Mouse (Mus musculus) adrenal gland, adult 18-20 months (tissue): ENCODE results near the gene Prss46. TPM values are rescaled to one million over a fixed set of nuclear protein-coding genes. Genes with fewer than 3 reads are reported as not detected.

Source experiments
- DNase-seq, 2 experiments: peaks; one replicate each; pipeline ENCODE4 v3.0.0; 2021 to 2022; ENCODE audit warnings: low spot score in 2 of 2
- total RNA-seq, 2 experiments: library from RNA; stranded (reverse); gene quantifications; 1 replicate in 1 of 2; 2 replicates in 1 of 2; pipeline ENCODE4 v1.2.3; 2021

Gene Prss46
- total RNA-seq, 2 experiments from 2014 or later: not detected

- no peak for DNase-seq
These were observed 51.2 kb downstream of the Prss46 start for GRCm38 (mm10) chr9:110895507-110895906.

- DNase-seq: no peak
These were observed 51.7 kb downstream of the Prss46 start for GRCm38 (mm10) chr9:110895994-110896393.

- no peak for DNase-seq
These were observed 52.3 kb downstream of the Prss46 start for GRCm38 (mm10) chr9:110896595-110896994.

- no peak for DNase-seq
These were observed 55.2 kb downstream of the Prss46 start for GRCm38 (mm10) chr9:110899451-110900008.

- no peak for DNase-seq
These were observed 56.9 kb downstream of the Prss46 start for GRCm38 (mm10) chr9:110901204-110901603.

GRCm38 (mm10) chr9:110902271-110902670 lies 58.0 kb downstream of the Prss46 start:
- DNase-seq: no peak

Other genes with a start within 250 kb of the Prss46 start
- gene Nradd, start 220.1 kb upstream of the Prss46 start, total RNA-seq: 10 to 100 TPM; 11.0 to 14.0 TPM
- gene Nbeal2, start 190.3 kb upstream of the Prss46 start, total RNA-seq: 1 to 10 TPM; 8.5 to 9.8 TPM
- 10 to 100 TPM; 49.6 to 52.2 TPM for gene Ccdc12, start 188.0 kb upstream of the Prss46 start, total RNA-seq
- 1 to 10 TPM in 1 of 2 experiments, under 1 TPM in 1; 0.93 to 4.1 TPM for gene Myl3, start 102.6 kb upstream of the Prss46 start, total RNA-seq
- 10 to 100 TPM; 11.3 to 34.2 TPM for gene Pth1r, start 97.4 kb upstream of the Prss46 start, total RNA-seq
- gene Prss42, start 46.3 kb upstream of the Prss46 start, total RNA-seq: not detected
- gene Prss44, start 30.5 kb upstream of the Prss46 start, total RNA-seq: not detected
- gene Prss43, start 17.8 kb upstream of the Prss46 start, total RNA-seq: not detected
- not detected for gene Prss45, start 9.9 kb upstream of the Prss46 start, total RNA-seq
- gene Prss50, start 13.5 kb downstream of the Prss46 start, total RNA-seq: not detected
- 10 to 100 TPM; 16.5 to 32.6 TPM for gene Als2cl, start 35.4 kb downstream of the Prss46 start, total RNA-seq
- 1 to 10 TPM; 2.1 to 4.7 TPM for gene Tmie, start 35.6 kb downstream of the Prss46 start, total RNA-seq
- not detected for gene Fam240a, start 72.4 kb downstream of the Prss46 start, total RNA-seq
- not detected for gene Tdgf1, start 101.7 kb downstream of the Prss46 start, total RNA-seq
- gene Lrrc2, start 107.0 kb downstream of the Prss46 start, total RNA-seq: 10 to 100 TPM in 1 of 2 experiments, 1 to 10 TPM in 1; 4.0 to 10.4 TPM
- 1 to 10 TPM; 3.8 to 5.4 TPM for gene Rtp3, start 146.1 kb downstream of the Prss46 start, total RNA-seq
- 1 to 10 TPM; 1.2 to 1.7 TPM for gene Ltf, start 174.8 kb downstream of the Prss46 start, total RNA-seq
- 10 to 100 TPM in 1 of 2 experiments, 1 to 10 TPM in 1; 9.3 to 10.2 TPM for gene Ccrl2, start 213.0 kb downstream of the Prss46 start, total RNA-seq